In the genomic region with DNA sequence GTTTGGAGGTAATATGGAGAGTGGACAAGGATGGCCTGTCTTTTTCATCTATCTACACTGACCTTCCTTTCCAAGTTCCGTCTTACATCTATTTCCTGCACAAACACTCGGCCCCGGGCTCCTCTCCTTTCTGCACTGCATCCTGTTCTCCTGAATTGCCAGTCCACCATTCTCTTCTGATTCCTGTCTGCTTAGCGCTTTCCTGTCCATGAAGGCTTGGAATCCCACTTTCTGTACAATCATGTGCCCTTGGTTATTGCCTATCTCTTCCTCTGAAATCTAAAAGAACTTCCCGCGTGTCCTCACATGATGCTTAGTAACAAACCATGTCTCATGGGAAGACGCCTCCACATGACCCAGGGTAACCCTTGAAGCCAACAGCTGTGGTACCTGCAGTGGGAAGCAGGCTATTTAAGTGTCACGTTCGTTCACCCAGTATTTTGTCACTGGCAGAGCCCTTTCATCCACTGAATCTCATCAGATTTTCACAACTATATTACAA, we compare ENCODE assay signal across 10 mouse cellular contexts.
DNase-seq lines count a peak whose midpoint lies in the region; ATAC-seq and TF ChIP-seq lines count a peak whose summit lies in the region.
"Had no signal": no experiment of that assay in that cellular context is flagged by ENCODE, and none has a peak within 500 bp of the region (broad histone marks: within the 10 kb centered on the region; RNA-seq: fewer than 3 reads in every experiment).

No protein-coding gene starts in this region.

- H3K36me3 ChIP-seq in kidney, postnatal 0 days (ENCODE audit: insufficient read depth, low read length): no peaks in the 10 kb centered on the region
- H3K36me3 ChIP-seq in limb, embryonic 10.5 days: no peaks in the 10 kb centered on the region
- H3K36me3 ChIP-seq in megakaryocyte, embryonic 14.5 days (replicated peaks; ENCODE audit: low read length): no peaks in the 10 kb centered on the region
- no peaks in the 10 kb centered on the region for H3K36me3 ChIP-seq in forebrain, postnatal 0 days (ENCODE audit: insufficient read depth)

- H3K4me3 ChIP-seq in kidney, postnatal 0 days (replicated peaks; ENCODE audit: low read depth, low read length): no peak overlapping the region
- no peak overlapping the region for H3K4me3 ChIP-seq in limb, embryonic 10.5 days
- H3K4me3 ChIP-seq in megakaryocyte, embryonic 14.5 days (replicated peaks): peak overlapping the region; percentile 14
- H3K4me3 ChIP-seq in forebrain, postnatal 0 days (ENCODE audit: low read depth, low read length): no peak overlapping the region
- H3K4me3 ChIP-seq: forebrain, embryonic 13.5 days had no signal

- WGBS in kidney, postnatal 0 days: 41% methylated on average over 9 of the region's 9 CpGs
- 68% methylated on average over 9 of the region's 9 CpGs for WGBS in limb, embryonic 10.5 days
- 82% methylated on average over 9 of the region's 9 CpGs for WGBS in forebrain, postnatal 0 days

- H3K9me3 ChIP-seq in kidney, postnatal 0 days (replicated peaks; ENCODE audit: low read length): no peaks in the 10 kb centered on the region
- no peaks in the 10 kb centered on the region for H3K9me3 ChIP-seq in limb, embryonic 10.5 days (replicated peaks)
- no peaks in the 10 kb centered on the region for H3K9me3 ChIP-seq in megakaryocyte, embryonic 14.5 days
- no peaks in the 10 kb centered on the region for H3K9me3 ChIP-seq in forebrain, postnatal 0 days (ENCODE audit: low read length)
- H3K9me3 ChIP-seq: forebrain, embryonic 13.5 days had no signal

- H3K4me1 ChIP-seq in kidney, postnatal 0 days (replicated peaks; ENCODE audit: insufficient read depth, low read length): no peaks in the 10 kb centered on the region
- peaks cover 13% of the 10 kb centered on the region for H3K4me1 ChIP-seq in limb, embryonic 10.5 days
- peaks cover 4% of the 10 kb centered on the region; the same call in 1 of the 2 replicates for H3K4me1 ChIP-seq in megakaryocyte, embryonic 14.5 days
- 0 out of 2 replicates have a peak, but pooled peaks cover 2% of the 10 kb centered on the region for H3K4me1 ChIP-seq in forebrain, postnatal 0 days (ENCODE audit: insufficient read depth)

- intact Hi-C loops in left cerebral cortex, postnatal 10 days (cut with DNase I): loop anchor here (5.0 kb wide), 1 partner anchor 91 kb away; no protein-coding TSS in a partner anchor

- TF ChIP-seq CTCF in kidney, postnatal 0 days (IDR thresholded peaks at IDR 0.05; ENCODE audit: low read depth): no peak
- no peak for TF ChIP-seq CTCF in forebrain, postnatal 0 days (IDR thresholded peaks at IDR 0.05; ENCODE audit: low read depth)

- no peak overlapping the region for H3K9ac ChIP-seq in kidney, postnatal 0 days (ENCODE audit: low read depth, low read length)
- H3K9ac ChIP-seq in forebrain, postnatal 0 days: no peak overlapping the region
- H3K9ac ChIP-seq: forebrain, embryonic 13.5 days had no signal

- H3K27me3 ChIP-seq in kidney, postnatal 0 days (ENCODE audit: insufficient read depth, low read length): no peaks in the 10 kb centered on the region
- no peaks in the 10 kb centered on the region for H3K27me3 ChIP-seq in limb, embryonic 10.5 days (ENCODE audit: low read depth, poor library complexity, severe bottlenecking)
- H3K27me3 ChIP-seq in megakaryocyte, embryonic 14.5 days (replicated peaks): no peaks in the 10 kb centered on the region
- no peaks in the 10 kb centered on the region for H3K27me3 ChIP-seq in forebrain, postnatal 0 days (ENCODE audit: insufficient read depth, low read length)
- H3K27me3 ChIP-seq: forebrain, embryonic 13.5 days had no signal

- peak; percentile 6 for DNase-seq in embryo, embryonic 10 days (ENCODE audit: low spot score)
- no peak for DNase-seq in embryo, embryonic 10.5 days (ENCODE audit: low spot score)
- no peak for DNase-seq in kidney, postnatal 0 days (ENCODE audit: low spot score)
- no peak for DNase-seq in kidney, adult 11 months
- no peak for DNase-seq in limb, embryonic 10.5 days (ENCODE audit: low spot score)
- no peak for DNase-seq in forebrain, postnatal 0 days
- DNase-seq in left cerebral cortex, postnatal 10 days (ENCODE audit: extremely low spot score in 1 of 2, low spot score in 2 of 2): no peak
- DNase-seq: thymus, postnatal 14 days had no signal

- H3K4me2 ChIP-seq in kidney, postnatal 0 days (ENCODE audit: low read length): no peak overlapping the region
- no peak overlapping the region for H3K4me2 ChIP-seq in forebrain, postnatal 0 days (ENCODE audit: low read depth)
- H3K4me2 ChIP-seq: forebrain, embryonic 13.5 days had no signal

- ATAC-seq in kidney, postnatal 0 days (replicated peaks; ENCODE audit: low FRiP score, low read depth): no peak
- no peak for ATAC-seq in forebrain, postnatal 0 days

- H3K27ac ChIP-seq in kidney, postnatal 0 days: peak overlapping the region; percentile 48
- H3K27ac ChIP-seq in limb, embryonic 10.5 days: peak overlapping the region; percentile 43; the same call in 1 of the 2 replicates
- no peak overlapping the region for H3K27ac ChIP-seq in forebrain, postnatal 0 days (ENCODE audit: low read depth, low read length)
- H3K27ac ChIP-seq: forebrain, embryonic 13.5 days had no signal
